Mouse (Mus musculus) right cerebral cortex, postnatal 10 days (tissue): ENCODE results near the gene A630095N17Rik.

ENCODE experiments used
- DNase-seq, 2 experiments: peaks; one replicate each; pipeline ENCODE4 v3.0.0; 2021; ENCODE audit warnings: low spot score in 2 of 2

The A630095N17Rik gene

DNA sequence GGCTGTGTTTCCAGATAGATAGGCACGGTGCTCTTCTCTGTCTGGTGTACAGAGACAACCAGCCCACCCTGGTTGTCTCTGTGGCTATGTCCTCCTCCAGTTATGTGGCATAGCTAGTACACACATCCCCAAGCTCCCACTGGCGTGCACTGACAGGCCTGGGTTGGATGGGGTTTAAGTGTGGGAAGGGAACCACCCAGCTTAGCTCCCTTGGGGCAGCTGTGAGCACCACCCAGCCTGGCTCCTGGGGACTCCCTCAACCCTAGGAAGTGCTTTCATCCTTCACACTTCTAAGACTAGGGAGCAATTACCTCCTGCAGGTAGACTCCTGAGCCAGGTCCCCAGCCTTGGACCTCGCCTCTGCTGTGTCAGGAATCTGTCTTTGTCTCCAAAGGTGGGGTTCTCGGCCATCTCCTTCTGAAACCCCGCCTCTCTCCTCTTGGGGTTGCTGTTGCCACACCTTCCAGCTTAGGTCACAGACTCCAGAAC is at the start of gene A630095N17Rik:
Gene A630095N17Rik, minus strand, starts transcription at position 439 of the 489 bp plus-strand sequence.
- no peak for DNase-seq

DNA sequence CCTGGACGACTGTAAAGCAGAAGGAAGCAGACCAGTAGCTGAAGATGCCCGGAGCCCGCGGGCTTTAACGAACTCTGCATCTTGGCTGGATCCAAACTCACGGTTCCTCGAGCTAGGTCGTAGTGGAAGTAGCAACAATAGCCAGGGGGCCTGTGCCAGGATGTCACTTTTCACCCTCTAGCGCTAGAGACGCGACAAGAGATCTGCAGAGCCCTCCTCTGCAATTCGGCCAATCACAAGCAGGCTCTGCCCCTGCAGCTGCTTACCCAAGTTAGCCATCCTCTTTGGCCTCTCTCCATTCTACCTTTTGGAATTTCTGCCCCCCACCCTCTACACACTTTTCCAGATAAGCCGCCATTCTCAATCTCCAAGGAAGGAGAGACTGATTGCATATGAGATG is 46.3 kb upstream of the A630095N17Rik start, which contains the start of gene Resp18:
Gene Resp18, minus strand, starts transcription at position 188 of the 400 bp plus-strand sequence.
- DNase-seq, result no peak

DNA sequence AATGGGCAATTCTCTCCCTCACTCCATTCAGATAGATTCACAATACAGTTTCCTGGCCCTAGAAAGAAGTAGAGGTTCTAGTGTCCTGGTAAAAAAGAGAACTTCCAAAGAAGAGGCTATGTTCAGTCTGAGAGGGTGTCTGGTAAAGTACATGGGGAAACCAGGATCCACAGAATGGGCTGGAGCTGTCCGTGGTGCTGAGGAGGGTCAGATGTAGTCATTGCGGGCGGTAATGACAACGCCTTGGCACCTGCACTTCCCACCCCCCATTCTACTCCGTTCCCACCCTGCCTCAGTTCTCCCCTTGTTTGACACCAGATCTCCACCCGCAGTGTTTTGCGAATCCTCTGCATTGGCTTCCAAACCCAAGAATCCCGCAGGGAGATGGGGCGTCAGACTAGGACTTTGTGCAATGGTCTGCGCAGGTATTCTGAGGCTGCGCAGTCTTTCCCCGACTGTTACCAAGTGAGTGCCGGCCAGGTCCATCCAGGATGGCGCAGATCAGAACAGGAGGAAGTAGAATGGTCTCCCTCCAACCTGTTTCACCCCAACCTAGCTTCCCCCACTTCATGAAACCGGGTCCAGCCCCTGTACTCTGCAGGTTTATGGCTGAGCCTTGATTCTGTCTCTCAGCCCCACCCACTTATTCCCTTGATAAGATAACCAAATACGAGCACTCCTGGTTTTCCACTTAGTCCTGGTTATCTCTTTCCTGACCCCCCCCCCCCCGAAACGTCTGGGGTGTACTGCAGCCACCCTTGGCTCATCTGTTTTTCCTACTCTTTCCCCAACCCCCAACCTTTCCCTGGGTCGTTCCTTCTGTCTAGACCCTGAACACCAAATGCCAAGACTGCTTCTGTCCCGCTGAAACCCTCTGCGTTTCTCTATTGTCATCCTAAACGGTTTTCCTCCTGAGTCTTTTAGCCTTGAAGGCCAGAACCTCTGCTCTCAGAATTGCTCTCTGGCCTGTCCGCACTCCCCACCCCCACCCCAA is 45.6 kb upstream of the A630095N17Rik start:
- DNase-seq, result no peak

DNA sequence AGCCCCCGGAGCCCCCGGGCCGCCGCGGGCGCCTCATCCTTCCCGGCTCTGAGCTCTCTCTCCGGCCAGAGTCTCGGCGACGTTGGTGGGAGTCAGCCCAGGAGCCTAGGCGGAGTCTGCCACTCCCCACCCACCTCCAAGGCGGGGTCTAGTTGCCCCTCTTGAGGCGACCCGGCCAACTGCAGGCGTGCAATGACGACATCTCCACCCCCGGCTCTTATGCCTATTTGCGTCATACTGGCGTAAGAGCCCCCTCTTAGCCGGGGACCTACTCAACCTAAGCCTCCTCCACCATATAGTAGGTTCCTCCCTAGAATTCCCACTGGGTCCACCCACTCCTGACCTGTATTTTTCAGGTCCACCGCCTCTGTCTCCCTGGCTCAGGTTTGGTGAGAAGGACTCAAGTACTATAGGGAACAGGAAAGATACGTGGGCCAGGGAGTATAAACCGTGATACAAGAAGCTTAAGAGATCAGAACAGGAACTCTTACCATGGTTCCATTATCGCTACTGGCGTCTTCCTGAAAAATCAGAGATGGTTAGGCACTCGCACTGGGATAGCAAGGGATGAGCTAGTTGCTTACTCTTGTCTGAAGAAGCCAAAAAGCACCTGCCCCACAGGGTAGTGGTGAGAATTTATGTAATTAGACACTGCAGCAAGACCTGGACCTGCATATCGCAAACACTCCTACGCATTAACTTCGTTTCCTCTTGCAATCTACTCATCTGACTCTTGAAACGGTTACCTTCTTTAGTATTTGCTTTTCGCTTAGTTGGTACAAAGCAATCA is 32.4 kb upstream of the A630095N17Rik start, which contains the start of gene Ptprn:
Gene Ptprn, minus strand, starts transcription at position 412 of the 790 bp plus-strand sequence.
- peak; percentile 89 to 92 for DNase-seq

DNA sequence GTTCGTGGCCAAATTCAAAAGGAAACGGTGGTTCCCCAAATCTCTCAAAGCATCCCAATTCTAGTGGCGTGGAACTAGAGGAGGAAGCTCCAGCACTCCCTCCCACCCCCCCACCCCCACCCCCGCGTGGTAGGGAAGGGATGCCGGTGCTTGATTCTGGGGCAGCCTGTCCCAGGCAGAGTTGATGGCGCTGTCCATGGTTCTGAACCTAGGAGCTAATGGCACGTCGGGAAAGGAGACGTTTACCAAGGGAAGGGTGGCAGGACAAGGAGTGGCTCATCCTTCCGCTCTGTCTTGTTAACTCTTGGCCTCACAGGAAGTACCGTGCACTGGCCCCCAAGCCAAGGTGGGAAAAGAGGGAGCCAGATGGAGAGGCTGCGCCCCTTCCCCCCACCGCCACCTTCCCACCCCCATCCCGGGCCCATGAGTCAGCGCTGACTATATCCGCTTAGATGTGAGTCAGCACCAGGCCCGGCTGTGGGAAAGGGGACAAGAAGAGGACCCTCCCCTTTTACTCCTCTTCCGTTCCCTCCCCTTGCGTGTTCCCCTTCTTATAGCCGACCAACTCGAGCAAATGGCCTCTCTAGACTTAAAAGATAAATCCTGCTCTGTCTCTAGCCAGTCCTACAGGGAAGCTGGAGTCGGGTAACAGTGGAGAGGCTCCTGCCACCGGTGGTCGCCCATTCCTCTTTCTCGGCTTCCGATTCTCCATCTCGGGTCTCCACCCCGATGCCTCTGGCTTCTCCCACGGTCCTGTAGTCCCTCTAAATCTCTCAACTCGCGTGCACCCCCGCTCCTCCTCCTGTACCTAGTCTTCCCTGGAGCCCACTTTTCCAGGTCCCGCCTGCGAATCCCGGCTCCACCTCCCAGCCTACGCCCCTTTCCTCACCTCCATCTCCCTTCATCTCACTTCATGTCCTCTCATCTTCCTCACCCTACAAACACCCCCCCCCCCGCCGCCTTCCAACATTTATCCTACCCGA is 31.4 kb upstream of the A630095N17Rik start:
- peak; percentile 74 to 80 for DNase-seq

DNA sequence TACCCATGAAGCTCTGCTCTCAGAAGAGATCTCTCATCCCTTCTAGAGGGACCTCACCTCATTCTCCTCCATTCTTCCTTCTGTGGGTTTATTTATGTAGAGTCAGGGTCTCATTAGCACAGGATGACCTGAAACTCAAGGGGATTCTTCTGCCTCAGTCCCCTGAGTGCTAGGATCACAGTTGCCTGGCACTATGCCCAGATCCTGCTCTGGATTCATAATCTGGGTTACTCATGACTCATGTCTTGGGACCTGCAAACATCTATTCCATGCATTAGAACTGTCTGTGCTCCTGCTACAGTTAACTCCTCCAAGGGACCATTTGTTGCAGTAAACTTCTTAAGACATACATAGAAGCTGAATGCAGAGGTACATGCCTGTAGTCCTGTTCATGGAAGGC is 29.4 kb upstream of the A630095N17Rik start:
- DNase-seq, result no peak

DNA sequence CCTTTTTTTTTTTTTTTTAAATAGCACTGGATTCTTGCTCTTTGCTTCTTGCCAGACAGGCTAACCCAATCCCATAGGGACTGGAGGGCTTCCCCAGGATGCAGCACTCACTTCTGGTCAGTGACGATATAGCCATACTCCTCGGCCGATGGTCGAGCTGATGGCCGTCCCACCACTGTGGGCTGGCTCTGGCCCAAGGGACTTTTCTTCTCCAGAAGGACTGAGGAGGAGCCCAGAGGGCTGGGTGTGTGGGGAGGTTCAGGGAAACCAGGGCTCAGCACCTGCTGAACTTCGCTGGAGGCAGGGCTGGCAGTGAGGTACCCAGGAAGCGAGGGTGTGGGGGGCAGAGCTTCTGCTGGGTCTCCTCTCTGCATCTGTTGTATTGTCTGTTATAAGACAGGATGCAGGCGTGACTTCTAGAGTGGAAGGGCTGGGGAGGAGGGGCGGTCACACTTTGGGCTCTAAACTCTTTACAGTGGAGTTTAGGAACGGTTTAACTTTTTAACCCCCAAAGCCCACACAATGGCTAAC is 23.7 kb upstream of the A630095N17Rik start:
- no peak for DNase-seq

DNA sequence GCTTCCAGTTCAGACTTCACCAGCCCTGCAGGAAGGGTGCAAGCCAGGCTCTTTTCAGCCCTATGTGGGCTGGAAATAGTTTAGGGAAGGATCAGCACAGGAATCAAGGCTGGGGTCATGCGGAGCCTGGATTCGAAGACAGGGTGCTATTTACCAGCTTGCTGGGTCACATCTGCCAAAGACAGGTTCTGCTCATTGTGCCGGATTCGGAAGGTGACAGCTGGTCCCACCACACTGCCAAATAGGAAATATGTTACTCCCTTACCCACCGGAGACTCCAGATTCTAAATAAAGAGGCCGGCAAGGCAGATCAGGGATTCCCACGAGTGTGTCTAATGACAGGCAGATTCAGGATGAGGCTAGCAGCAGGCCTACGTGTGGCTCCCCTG is 22.7 kb upstream of the A630095N17Rik start:
- peak in 1 of 2 experiments; percentile 77 for DNase-seq

DNA sequence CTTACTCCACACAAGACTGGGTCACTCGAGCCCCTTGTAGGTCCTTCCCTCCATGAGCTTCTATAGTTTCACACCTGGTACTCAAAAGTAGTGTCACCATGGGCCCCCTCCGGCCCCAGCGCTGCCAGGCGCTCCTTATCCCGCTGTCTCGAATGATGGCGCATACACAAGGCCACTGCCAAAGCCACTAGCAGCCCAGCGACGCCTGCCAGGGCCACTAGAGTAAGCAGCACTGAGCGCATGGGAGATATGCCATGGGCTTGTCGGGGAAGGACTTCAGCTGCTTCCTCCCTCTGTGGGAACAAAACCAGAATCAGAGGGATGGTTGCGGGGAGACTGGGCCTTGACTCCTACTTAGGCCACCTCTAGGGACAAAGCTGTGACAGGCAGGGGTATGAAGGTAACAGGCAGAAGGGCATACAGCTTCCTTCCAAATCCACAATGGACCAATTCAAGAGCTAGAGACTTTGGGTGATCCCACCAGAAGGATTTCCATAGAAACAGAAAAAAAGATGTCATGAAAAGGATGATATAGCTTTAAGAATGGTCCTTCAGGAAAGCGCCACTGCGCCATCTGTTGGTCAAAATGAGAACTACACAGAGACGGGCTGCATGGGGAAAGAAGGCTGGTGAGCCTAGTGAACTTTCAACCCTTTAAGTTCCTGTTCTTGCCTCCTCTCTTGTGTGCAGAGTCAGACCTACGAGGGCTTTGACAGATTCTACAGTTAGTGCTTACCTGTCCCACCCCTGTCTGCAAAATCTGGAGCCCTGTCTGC is 22.1 kb upstream of the A630095N17Rik start:
- peak; percentile 86 to 88 for DNase-seq

DNA sequence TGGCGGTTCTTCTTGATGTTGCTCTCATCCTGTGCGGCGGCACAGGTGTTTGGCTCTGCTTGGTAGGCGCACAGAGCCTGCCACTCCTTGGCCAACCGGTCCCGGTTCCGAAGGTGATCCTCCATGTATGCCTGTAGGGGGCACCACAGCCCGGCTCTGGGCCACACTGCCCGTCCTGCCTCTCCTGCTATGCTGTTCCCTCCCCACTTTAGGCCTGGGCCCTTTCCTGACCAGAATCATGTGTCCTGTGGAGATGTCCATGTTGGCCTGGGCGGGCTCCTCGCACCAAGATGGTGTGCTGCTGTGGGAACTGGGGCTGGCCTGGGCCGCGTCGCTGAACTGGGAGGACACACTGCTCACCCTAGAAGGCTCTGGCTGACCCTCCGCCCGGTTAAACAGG is 21.1 kb upstream of the A630095N17Rik start:
- no peak for DNase-seq

DNA sequence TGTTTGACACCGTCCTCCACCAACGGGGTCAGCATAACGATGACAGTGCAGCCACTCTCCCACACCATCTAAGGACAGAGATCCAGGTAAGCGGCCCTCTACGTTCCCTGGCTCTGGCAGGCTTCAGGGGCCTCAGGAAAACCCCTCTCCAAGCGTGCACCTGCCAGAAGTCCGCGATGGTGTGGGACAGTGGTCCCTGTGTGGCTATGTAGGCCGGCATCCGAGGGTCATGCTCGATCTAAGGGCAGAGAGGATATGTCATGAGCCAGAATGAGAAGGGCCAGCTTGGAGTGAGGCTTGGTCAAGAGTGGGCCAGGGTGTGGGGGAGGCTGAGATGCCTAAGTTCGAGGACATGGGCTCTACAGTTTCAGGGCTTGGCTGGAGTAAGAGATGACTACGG is 20.4 kb upstream of the A630095N17Rik start:
- DNase-seq, result no peak

DNA sequence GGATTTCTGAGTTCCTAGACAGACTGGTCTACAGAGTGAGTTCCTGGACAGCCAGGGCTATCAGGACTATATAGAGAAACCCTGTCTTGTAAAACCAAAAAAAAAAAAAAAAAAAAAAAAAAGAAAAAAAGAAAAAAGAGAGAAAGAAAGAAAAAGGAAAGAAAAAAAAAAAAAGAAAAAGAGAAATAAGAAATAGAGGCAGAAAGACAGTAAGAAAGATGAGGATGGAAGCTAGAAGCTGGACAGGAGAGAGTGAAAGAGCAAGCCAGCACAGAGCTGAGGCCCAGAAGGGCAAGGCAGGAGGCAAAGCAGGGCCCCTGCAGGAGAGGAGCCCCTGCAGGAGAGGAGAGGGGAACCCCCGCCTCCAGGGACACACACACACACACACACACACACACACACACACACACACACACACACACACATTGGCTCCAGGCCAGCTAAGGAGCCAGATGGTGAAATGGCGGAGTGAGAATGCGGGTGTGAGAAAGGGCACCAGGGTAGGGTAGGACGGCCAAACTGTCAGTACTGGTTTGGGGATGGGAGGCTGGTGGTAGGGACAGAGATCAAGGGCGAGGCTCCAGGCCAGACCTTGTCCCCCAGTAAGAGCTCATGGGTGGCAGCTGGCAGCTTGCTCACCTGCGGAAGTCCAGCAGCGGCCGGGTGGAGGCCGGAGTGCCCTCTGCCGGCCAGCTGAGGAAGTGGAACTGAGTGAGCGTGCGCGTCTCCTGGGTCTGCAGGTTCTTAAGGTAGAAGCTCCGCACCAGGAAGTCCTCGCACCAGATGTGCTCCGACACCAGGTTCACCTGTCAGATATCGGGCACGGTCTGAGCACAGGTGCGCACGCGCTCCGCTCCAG is 19.4 kb upstream of the A630095N17Rik start:
- DNase-seq, result peak; percentile 76 to 78

DNA sequence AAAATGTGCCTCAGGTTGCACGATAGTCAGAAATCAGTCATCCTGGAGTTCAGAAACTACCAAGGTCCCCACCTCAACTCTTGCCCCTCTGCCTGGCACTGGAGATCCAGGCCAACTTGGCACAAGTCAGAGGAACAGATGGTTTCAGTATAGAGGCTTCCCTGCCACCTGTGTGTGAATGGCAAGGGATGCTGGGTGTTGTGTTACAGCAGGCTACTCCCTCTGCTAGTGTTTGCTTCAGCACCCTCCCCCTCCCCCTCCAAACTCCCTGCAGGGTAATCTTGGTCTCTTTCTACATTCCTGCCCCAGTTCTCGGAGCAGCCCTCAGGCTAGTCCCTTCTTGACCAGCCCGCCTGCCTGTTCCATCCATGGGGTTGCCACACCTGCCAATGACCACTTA is 18.6 kb upstream of the A630095N17Rik start:
- peak in 1 of 2 experiments; percentile 34 for DNase-seq

DNA sequence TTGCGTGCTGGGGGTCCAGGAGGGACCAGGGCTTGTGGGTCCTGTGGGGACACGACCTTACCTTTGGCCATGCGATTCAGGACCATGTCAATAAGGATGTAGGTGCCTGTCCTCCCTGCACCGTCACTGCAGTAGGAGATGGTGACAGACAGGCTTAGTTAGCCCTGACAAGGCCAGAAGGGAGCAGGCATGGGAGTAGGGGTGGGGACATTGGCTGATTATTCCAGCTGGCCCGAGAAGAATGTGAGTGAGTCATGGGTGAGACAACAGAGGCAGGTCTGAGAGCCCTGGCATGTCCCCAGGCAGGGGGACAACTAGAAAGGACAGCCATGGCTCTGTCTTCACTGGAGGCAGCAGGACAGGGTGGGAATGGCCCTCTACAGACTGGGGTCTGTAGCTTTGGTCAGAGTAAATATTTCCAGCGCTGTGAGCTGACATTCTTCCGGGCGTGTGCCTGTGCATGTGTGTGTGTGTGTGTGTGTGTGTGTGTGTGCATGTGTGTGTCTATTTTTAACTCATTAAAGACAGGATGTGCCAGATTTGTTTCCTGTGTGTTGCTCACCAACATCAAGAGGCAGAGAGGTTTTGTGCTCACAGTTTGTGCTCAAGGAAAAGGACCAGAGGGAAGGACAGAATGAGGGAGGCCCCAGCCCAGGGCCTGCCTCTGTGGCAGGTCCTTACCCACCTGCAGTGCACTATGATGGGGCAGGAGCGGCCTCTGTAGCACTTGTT is 16.3 kb upstream of the A630095N17Rik start:
- DNase-seq, result peak in 1 of 2 experiments; percentile 52

DNA sequence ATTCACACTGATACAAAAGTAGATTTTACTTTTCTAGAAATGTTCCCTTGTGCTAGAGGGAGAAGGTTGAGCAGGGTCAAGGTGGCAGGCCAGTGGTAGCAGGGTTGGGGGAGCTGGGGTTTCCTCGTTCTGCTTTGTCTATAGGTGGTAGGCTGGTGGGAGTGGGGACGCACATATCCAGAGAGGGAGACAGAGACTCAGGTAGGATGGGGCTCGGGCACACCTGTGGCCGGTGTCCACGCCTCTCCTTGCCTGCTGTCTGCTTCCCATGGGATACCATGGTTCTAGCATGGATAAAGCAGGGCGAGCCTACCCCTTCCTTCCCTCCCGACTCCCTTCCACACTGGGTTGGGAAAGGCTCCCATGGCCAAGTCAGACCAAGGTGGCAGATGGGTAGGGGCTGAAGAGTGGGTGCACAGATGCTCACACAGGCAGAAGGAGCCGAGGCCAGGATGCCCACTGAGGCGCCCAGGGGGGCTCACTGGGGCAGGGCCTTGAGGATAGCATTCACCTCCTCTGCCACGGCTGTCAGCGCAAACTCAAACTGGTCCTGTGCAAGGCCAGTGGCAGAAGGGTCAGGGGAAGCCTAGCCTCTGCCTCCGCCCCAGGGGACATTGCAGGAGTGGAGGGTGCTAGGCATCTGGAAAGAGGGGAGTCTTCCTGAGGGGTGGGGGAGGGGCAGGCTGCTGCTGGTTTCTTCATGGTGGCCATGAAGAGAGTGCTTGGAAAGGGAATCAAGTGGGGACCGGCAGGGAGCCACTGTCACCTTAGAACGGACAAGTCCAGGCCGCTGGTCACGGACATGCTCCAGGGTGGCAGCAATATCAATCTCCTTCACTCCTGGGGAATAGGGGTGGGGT is 15.4 kb upstream of the A630095N17Rik start:
- DNase-seq, result peak in 1 of 2 experiments; percentile 38

DNA sequence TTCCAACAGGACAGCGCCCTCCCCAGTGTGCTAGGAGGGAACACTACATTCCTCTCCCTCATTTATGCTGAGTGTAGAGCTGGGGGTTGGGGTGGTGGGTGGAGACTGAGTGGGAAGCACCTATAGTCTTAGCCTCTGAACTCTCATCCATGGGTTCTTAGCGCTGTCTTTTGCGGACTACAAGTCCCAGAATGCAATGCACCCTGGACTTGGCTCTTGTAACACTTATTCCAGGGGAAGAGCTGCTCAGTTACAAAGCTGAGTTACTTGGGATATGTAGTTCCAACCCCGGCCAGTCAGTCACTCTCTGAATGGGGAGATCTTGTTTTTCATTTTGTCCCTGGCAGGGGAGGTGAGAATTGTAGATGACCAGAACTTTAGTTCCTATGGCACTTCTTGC is 12.9 kb upstream of the A630095N17Rik start:
- peak; percentile 73 to 76 for DNase-seq

DNA sequence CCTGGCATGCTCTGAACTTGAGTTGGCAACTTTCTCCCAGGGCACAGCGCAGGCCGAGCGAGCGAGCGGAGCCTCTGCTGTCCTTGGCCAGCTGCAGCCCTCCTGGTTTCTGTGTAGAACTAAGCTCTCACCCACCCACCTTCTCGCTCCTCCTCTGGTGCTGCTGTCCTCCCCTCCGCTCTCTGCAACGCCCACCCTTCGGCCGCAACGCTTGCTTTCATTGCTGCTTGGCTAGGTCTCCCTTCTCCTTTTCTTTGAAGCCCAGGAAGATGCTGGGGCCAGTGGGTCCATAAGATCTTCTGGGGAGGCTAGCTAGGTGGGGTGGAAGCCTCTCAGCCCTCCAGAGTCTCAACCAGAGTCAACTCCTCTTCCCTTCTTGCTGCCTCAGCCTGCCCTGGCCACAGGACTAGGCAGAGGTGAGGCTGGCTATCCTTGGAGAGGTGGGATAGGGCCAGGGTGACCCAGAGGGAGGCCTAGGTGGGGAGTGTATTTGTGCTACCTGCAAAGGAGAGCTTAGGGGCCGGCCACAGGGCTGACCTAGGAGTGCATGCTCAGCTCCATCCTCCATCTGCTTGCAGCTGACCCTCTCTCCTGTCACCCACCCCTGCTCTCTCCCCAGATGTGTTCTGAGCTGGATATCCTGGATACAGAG is 12.4 kb upstream of the A630095N17Rik start:
- DNase-seq, result no peak
